Mouse (Mus musculus): ENCODE results near the gene Zfp74.
"Not testable (repeated sequence)": the region's sequence is repeated elsewhere in the genome, so short reads cannot be mapped to it uniquely, and the experiment has no call there.

The Zfp74 gene

DNA sequence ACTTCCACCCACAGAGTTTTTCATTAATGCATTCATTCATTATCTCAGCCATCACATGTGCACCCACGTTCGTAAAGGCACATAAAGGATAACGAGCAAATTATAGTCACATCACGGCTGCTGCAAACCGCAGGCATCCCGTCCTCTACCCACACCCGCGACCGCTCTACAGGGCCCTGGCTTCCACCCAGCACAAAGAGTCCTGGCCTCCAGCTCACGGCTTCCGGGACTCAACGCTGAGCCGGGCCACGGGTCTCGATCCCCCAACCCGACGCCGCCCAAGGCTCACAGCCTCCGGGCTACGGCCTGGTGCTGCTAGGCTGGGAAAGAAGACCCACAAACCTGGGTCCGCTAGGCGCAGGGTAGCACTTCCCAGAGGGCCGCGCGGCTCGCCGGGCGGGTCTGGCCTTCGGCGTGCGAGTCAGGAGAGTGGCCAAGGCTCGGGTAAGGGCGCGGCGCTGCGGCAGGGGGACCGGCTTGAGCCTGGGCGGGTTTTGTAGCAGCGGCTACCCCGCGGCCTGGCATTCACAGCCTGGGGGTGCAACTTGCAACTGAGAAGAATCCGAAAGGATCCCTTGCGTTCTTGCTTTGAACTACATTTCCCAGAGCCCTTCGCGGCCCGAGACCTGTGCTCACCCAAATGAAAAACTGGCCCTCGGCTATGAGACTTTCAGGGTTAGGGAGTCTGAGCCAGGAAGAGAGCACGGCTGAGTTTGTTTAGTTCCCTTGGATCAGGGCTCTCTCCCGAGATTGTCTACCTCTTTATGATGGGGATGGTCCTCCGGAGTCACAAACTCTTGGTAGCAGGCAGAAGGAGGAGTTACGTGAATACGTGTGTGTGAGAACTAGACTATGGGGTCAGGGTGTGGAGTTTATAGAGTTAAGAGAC lies at the start of gene Zfp74:
Gene Zfp74 (minus strand): TSS at position 577 of the 889 bp plus-strand sequence.
- peak; percentile 45 to 75 for DNase-seq (ENCODE audit: low spot score in 2 of 2)

DNA sequence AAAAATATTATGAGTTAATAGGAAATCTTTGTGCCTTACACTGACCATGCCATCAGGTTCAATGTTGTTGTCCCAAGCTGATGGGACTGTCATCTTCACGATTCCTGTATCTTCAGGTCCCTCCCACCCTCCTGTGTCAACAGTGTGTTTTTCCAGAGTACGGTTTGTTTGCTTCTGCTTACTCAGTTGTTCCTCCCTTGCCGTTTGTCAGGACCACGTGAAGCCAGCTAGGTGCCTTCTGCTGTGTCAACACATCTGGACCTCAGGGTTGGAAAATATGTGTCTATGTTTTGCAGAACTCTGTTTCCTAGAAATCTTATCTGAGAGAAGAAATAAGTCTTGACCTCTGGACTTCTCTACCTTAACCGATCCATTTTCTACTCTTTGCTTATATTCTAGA lies 46.7 kb upstream of the Zfp74 start:
- no peak for DNase-seq (ENCODE audit: low spot score in 2 of 2)

DNA sequence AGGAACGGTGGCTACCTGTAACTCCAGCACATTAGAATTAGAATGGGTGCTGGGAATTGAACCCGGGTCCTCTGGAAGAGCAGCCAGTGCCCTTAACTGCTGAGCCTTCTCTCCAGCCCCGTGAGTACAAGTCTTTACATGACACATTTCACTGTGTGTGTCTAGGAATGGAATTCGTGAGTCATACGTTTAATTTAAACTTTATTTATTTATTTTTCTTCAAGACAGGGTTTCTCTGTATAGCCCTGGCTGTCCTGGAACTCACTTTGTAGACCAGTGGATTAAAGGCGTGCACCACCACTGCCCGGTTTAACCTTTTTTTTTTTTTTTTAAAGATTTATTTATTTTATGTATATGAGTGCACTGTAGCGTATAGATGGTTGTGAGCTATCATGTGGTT lies 41.2 kb upstream of the Zfp74 start:
- no peak for DNase-seq (ENCODE audit: low spot score in 2 of 2)

DNA sequence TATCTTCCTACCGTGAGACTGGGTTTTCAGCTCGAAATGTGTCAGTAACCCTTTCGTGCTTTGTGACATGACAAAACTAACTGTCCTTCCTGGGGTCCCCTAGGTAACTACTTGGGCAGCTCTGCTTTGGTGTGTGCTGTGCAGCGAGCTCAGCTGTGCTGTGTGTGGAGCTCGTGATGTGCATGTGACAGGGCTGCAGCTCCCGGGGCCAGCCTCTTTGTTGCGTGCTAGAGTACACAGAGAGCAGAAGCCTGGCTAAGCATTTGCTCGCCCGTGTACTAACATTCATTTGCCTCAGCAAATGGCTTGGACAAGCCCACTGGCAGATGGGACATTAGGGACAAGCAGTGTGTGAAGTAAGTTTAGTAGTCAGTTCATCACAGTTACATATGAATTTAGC lies 39.5 kb upstream of the Zfp74 start:
- DNase-seq (ENCODE audit: low spot score in 2 of 2): no peak

DNA sequence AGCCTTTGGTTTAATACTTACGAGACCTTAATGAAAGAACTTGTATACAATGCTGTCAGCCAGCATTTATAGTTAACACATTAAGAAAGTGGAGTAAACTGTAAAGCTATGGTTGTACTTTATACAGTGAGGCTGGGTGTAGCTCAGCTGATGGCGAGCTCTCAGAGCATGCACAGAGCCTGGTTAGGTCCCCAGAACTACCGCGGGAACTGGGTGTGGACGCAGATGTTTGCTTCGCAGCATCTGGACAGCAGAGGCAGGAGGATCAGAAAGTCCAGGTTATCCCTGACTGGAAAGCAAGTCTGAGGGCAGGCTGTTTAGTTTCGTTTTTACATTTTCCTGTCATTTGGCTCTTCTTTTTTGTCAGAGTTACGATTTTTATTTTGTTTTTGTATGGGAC lies 38.8 kb upstream of the Zfp74 start:
- DNase-seq (ENCODE audit: low spot score in 2 of 2): no peak

DNA sequence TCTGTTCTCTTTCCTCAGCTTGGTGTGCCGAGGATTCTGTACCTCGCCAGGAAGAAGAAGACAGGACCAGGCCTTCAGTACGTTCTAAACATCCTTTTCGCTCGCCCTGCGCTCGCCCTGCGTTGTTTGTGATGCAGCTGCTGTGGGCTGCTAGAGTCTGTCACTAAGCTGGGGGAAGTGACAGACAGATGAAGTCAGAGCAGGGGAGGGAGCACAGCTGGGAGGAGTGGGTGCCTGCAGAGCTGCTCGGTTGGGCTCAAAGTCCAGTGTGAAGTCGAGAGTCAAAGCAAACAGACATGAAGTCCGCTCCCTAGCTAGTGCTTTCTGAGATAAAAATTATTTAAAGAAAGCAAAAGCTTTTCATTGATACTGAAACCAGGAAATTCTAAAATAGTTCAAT lies 35.1 kb upstream of the Zfp74 start:
- no peak for DNase-seq (ENCODE audit: low spot score in 2 of 2)

DNA sequence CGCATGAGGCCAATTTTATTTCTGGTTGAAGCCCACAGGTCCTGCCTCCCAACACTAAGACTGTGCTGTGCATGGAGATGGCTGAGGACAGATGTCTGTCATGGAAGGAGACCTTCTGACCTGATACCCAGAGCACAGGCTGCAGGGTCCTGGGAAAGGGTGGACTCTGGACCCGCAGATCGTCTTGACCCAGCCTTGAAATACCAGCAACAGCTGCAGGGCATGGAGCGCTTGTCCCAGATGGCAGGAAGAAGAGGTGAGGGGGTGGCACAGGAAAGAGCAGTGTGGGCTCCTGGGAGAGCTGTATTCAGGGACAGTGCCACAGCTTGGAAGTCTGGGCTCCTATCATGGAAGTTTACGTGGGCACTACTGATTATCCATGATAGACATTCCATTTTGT lies 33.7 kb upstream of the Zfp74 start:
- no peak for DNase-seq (ENCODE audit: low spot score in 2 of 2)

DNA sequence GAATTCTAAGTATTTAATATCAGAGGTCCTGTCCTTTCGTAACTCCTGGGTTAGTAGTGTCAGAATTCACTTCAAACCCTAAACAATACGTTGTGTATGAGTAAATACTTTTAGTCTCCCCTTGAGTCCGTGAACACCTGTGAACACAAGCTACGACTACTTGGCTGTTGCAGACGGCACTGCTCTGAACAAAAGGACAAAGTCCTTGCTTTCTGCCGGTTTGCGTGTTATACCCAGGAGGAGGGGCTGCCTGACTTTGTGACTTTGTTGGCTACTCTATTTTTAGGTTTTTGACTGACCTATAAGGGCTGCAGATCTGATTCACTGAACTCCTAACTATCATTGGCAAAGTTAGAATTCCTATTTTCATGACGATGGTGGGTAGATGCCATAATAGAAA lies 32.2 kb upstream of the Zfp74 start:
- DNase-seq (ENCODE audit: low spot score in 2 of 2): no peak

DNA sequence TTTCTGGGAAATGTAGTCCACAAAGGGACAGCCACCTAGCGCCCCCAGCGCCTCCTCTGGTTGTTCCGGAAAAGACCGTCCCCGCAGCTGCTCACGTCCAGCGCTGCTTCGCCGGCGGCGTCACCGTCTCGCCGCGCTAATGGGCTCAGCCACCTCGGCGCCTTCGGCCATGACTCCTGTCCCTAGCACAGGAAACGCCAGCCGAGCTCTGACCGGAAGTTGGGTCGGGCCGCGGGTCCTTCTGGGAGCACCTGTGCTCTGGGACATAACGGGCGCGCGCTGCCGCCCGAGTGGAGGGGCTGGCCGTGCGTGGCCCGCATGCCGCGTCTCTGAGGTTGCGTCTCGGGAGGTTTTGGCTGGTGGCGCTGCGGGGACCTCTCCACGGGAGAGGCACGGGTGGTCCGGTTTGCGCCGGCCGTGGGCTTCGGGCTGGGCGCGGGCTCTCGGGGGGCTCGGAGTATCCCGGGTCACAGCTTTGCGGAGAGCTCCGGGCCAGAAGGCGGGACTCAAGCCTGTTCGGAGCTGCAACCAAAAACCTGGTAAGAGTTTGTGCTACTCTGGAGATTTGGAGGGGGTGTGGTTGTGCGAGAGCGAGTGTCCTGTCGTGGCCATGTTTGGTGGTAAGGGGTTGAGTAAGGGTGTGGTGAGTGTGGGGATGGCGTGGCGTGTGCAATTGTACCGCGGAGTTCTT lies 29.9 kb upstream of the Zfp74 start, which contains the start of gene Zfp568:
Gene Zfp568 (plus strand): TSS at position 266 of the 691 bp plus-strand sequence.
- DNase-seq (ENCODE audit: low spot score in 2 of 2): peak; percentile 85 to 89

DNA sequence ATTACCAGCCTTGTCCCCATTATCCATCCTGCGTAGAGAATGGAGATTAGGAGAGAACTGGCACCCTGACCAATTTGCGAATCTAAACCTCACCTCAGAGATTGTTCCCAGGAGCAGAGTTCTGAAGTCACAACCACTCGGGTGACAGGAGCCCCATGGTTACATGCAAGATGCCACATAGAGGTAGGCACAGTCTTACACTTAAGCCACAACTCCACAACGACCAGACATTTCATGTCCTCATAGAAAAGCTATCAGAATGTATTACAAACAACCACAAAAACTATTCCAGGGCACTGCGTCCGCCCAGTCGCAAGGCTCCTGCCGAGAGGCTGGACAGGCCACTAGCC lies 29.4 kb upstream of the Zfp74 start:
- DNase-seq (ENCODE audit: low spot score in 2 of 2): no peak

DNA sequence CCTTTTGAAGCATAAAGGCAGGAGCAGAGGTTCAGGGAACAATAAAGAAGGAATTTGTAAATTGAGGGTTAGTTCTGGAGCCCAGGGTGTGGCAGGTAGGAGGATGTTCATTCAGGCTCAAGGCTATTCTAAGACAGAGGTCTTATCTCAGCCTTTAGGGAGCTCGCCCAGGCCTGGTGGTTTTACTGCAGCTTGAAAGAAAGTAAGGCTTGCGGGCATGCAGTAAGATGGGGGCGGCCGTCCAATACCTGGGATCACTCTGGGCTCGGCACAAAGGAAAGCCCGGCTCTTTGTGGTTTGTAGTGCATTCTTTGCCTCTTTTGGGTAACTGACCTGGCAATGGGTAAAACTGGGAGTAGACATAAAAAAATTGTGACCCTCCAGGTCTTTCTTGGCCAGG lies 29.0 kb upstream of the Zfp74 start:
- DNase-seq (ENCODE audit: low spot score in 2 of 2): peak in 1 of 2 experiments; percentile 7

DNA sequence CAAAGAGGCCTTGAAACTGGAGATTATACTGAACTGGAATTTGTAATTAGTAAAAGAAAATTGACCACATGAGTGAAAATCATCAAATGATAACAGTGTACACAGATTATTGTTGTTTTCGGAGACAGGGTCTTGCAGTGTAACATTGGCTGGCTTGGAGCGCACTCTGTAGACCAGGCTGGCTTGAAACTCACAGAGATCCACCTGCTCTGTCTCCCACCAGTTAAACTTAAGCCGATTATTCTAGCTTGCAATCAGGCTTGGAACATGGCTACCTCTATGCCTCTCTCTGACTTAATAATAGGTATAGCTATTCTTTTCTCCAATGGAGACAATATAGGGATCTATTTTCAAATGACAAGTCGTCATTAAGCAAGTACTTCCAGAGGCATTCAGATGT lies 28.5 kb upstream of the Zfp74 start:
- DNase-seq (ENCODE audit: low spot score in 2 of 2): no peak

DNA sequence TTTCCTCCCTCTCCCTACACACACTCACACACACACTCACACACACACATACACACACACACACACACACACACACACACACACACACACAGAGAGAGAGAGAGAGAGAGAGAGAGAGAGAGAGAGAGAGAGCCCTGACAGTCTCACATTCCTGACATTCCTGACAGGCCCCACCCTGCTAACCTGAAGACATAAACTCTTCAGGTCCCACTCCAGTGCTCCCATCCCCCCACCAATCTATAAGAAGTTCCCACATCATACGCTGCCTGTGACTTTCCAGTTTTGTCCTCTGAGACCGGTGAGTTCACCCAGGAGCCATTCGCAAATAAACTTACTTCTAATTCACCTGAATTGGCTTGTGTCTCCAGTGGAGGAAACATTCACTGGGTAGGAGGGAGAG lies 28.0 kb upstream of the Zfp74 start:
- no peak for DNase-seq (ENCODE audit: low spot score in 2 of 2)

DNA sequence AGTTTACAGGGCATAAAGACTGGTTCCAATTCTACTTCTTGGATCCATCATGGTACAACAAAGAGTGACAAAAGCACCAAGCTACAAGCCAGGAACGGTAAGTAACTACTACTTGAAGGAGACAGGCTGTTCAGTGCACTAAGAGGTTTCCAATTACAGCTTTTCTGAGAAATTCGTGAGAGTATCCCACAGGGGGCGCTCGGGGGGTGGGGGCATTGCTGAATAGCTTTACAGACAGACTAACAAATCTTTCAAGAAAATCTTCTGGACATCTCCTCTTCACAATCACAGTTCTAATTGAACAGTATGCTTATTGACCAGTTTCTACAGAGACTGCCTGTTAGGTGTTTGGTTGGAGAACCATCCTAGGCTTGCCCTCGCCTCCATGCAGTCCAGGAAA lies 27.6 kb upstream of the Zfp74 start:
- no peak for DNase-seq (ENCODE audit: low spot score in 2 of 2)

DNA sequence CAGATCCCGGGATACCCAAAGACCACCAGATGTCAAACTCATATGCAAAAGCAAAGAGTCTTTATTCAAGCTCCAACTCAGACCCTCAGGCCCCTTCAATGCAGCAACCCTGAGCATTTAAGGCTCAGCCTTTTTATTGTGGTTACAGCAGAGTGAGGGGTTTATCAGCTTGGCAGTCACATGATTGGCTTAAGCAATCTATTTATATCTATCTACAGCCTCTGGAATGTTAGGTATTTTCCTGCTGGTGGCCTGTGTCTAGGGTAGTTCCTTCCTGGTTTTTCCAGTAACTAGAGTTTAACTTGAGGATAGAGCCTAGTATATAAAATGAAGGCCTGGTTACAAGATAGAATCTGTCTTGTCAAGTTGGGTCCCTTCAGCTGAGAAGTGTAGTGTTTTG lies 26.9 kb upstream of the Zfp74 start:
- DNase-seq (ENCODE audit: low spot score in 2 of 2): no peak

DNA sequence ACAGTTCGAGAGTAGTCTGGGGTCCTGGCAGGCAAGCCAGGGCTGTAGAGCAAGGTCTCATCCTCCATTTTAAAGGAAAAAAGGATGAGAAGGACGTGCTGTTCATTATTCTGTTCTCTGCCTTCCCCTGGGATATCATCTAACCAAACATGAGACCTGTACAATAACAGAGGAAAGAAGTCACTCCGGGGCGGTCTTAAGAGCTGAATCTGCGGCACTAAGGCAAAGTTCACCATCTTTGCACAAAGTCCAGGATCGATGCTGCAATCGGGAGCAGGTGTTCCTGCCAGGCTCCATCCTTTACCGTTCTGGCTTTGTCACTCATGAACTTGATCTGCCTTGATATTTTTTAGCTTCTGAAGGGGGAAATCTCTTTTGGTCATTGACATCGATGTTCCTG lies 16.8 kb upstream of the Zfp74 start:
- no peak for DNase-seq (ENCODE audit: low spot score in 2 of 2)

DNA sequence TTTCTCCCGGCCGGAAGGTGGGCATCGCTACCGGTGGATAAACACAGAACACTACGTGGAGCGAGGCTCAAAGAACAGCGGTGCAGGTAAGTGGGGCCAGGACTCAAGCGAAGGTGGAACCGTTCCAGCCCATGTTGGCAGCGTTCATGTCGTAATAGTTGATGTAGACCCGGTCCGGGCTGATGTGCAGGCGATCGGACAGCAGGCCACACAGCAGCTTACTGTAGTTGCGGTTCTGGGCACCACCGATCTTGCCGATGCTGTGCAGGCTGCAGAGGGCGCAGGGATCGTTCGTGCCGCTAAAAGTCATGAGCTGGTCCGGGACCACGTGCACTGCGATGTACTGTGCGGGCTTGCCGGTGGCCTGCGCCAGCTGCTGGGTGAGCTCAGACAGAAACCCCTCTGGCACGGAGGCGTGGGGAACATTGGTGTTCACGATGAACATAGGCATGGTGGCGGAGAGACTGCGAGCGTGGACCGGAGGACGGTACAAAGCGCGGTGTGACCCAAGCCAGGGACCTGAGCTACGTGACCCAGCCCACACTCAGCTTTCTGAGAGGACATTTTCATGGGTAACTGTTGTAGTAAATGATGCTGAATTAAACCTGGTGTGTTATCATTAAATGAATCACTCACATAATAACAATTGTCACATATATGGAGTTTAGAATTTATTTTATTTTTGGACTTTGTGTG lies 11.4 kb upstream of the Zfp74 start:
- DNase-seq (ENCODE audit: low spot score in 2 of 2): not testable (repeated sequence)

DNA sequence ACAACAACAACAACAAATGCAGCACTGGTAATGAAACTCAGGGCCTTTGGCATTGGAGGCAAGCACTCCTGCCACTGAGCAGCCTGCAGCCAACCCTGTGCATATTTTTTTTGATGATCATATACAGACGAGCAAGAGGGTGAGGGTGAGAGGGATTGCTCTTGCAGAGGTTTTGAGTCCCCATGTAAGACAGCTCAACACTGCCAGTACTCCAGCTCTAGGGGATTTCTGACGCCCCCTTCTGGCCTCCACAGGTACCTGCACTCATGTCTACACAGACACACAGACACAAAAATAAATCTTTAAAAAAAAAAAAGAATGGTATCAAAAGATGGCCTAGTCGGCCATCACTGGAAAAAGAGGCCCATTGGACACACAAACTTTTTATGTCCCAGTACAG lies 5.1 kb upstream of the Zfp74 start:
- DNase-seq (ENCODE audit: low spot score in 2 of 2): no peak

DNA sequence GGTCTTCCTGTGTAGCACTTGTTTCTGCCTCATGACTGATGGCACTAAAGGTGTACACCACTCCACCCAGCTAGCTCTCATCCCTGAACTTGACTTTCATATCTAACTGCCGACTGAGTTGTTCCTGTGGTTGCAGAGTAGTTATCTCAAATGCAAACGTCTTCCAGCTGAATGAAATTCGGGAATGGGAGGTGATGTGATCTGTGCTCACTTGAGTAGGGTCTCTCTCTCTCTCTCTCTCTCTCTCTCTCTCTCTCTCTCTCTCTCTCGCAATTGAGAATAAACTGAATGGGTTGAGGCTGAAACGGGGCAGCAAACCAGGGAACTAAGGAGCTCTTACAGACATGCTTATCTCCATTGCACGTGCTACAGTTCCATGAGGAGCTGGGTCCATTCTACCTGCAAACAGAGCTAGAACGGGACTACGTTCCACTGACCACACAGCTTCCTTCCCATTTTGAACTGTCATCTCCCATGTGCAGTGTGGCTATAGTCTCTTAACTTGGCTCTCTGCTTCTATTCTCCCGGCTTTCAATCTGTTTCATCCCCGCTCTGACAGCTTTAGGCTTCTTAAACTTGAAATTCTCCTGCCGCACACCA lies 4.3 kb upstream of the Zfp74 start:
- DNase-seq (ENCODE audit: low spot score in 2 of 2): no peak

DNA sequence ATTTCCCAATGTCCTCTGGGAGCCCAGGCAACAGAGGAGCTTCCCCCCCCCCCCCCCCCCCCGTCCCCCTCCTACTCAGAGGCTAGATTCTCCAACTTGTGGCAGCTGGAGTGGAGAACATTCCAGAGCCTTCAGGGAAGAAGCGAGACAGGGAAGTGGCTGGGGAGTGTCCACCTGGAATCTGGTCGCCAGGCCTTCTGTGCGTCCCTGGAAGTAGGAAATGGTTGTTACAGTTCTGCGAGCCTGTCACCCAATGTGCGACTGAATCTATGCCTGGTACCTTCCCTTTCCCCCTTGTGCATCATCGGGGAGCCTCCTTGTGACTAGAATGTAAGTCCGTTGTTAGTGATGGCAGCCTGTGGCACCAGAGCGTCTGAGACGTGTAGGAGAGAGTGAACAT lies 2.4 kb upstream of the Zfp74 start:
- DNase-seq (ENCODE audit: low spot score in 2 of 2): peak in 1 of 2 experiments; percentile 11

DNA sequence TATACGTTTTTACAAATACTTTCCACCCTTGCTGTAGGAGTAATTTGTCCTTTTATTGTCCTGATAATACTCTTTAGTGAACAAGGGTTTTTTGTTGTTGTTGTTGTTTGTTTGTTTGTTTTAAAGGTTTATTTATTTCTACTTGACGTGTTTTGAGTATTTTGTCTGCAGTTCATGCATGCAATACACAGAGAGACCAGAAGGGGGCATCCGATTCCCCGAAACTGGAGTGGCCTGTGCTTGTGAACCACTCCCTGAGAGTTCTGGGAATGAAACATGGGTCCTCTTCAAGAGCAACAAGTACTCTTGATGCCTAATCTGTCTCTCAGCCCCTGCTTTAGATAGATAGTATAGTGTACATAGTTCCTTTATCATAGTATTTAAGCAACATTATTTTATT lies 842 bp upstream of the Zfp74 start:
- no peak for DNase-seq (ENCODE audit: low spot score in 2 of 2)

DNA sequence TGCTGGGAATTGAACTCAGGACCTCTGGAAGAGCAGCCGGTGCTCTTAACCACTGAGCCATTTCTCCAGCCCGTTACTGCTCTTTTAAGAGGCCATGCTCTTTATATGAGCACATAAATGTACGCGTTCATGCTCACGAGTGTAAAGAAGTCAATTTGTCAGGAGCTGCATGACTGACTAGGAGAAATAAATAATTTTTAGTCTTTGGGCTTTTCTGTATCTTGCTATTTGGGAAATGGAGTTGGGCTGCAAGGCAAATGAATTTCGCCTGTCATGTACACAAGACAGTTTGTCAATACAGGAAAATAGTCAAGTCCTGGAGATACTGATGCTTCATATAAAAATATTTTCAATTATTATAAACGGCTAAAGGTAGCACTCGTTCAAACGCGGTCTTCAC lies 803 bp downstream of the Zfp74 start:
- no peak for DNase-seq (ENCODE audit: low spot score in 2 of 2)
